Mouse (Mus musculus): Measurements from ENCODE around the gene Tcam1. TPM values are rescaled to one million over a fixed set of nuclear protein-coding genes. Genes with fewer than 3 reads are reported as not detected.

Gene Tcam1
- polyA plus RNA-seq, 1 experiment from 2014 or later = 0.09 TPM

- TF ChIP-seq CTCF (IDR thresholded peaks at IDR 0.05; ENCODE audit: low read depth) = no peak
- H3K4me2 ChIP-seq (replicated peaks; ENCODE audit: low read depth) = no peak overlapping the region
- H3K4me3 ChIP-seq (ENCODE audit: low read depth, low read length) = no peak overlapping the region
- no peaks in the 10 kb centered on the region for H3K9me3 ChIP-seq (ENCODE audit: control insufficient read depth)
- no peak for ATAC-seq
- H3K4me1 ChIP-seq (replicated peaks; ENCODE audit: control insufficient read depth, insufficient read depth, low read length) = no peaks in the 10 kb centered on the region
- H3K27me3 ChIP-seq (replicated peaks; ENCODE audit: control insufficient read depth, insufficient read depth, low read length) = no peaks in the 10 kb centered on the region
- no peaks in the 10 kb centered on the region for H3K36me3 ChIP-seq (ENCODE audit: control insufficient read depth, insufficient read depth)
- no peak overlapping the region for H3K27ac ChIP-seq (ENCODE audit: low read depth, low read length)
- H3K9ac ChIP-seq (ENCODE audit: low read depth, low read length) = no peak overlapping the region
- 85% methylated on average over 2 of the region's 2 CpGs for WGBS
Observed at GRCm38 (mm10) chr11:106291861-106292260, 15.4 kb downstream of the Tcam1 start.

GRCm38 (mm10) chr11:106301765-106302164, 25.3 kb downstream of the Tcam1 start, which contains the start of gene Gh:
TSS of gene Gh (minus strand) at chr11:106301865.
- Histone ChIP-seq H3K36me3 (ENCODE audit: control insufficient read depth, insufficient read depth) (no peaks in the 10 kb centered on the region), H3K27ac (ENCODE audit: low read depth, low read length) (no peak within 1 kb of the TSS), H3K4me3 (ENCODE audit: low read depth, low read length) (no peak within 1 kb of the TSS), H3K27me3 (replicated peaks; ENCODE audit: control insufficient read depth, insufficient read depth, low read length) (no peaks in the 10 kb centered on the region), H3K9me3 (ENCODE audit: control insufficient read depth) (no peaks in the 10 kb centered on the region), H3K4me1 (replicated peaks; ENCODE audit: control insufficient read depth, insufficient read depth, low read length) (no peaks in the 10 kb centered on the region), H3K9ac (ENCODE audit: low read depth, low read length) (no peak within 1 kb of the TSS), H3K4me2 (replicated peaks; ENCODE audit: low read depth) (no peak within 1 kb of the TSS)
- TF ChIP-seq CTCF (IDR thresholded peaks at IDR 0.05; ENCODE audit: low read depth) = no peak
- no peak for ATAC-seq
- WGBS = 80% methylated on average over 9 of the region's 9 CpGs

- Histone ChIP-seq H3K9ac (ENCODE audit: low read depth, low read length) (no peak overlapping the region), H3K27ac (ENCODE audit: low read depth, low read length) (no peak overlapping the region), H3K4me2 (replicated peaks; ENCODE audit: low read depth) (no peak overlapping the region), H3K4me1 (replicated peaks; ENCODE audit: control insufficient read depth, insufficient read depth, low read length) (no peaks in the 10 kb centered on the region), H3K4me3 (ENCODE audit: low read depth, low read length) (no peak overlapping the region), H3K36me3 (ENCODE audit: control insufficient read depth, insufficient read depth) (no peaks in the 10 kb centered on the region), H3K9me3 (ENCODE audit: control insufficient read depth) (no peaks in the 10 kb centered on the region), H3K27me3 (replicated peaks; ENCODE audit: control insufficient read depth, insufficient read depth, low read length) (no peaks in the 10 kb centered on the region)
- WGBS = 13% methylated on average over 2 of the region's 2 CpGs
- peak; percentile 90 for TF ChIP-seq CTCF (IDR thresholded peaks at IDR 0.05; ENCODE audit: low read depth)
- ATAC-seq = no peak
Observed at GRCm38 (mm10) chr11:106302634-106303033, 26.2 kb downstream of the Tcam1 start.

DNA sequence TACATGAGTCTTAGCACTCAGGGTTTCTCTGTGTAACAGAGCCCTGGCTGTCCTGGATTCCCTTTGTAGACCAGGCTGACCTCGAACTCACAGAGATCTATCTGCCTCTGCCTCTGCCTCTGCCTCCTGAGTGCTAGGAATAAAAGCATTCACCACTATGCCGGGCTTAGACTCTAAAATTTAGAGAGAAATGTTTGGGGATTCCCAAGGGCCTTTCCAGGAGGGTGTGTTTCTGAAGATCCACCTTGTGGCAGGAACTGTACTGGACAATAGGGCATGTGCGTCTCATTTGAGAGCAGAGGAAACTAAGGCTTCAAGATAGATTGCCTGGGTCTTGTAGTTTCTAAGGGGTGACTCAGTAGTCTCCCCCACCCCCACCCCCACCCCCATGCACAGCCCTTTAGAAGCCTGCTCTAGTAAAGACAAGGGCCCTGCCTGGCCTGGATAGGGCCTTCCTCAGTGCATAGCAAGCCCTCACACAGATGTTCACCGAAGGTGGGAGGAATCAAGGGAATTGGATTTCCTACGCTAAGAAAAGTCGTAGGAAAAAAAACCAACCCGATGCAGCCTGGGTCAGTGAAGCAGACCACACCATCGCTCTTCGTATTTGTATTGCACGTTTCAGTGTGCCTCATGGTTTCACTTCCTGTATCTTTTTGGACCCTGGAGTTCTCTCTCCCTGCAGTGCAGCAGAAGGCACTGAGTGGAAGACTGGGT, 29.0 kb downstream of the Tcam1 start:
- H3K36me3 ChIP-seq (ENCODE audit: control insufficient read depth, insufficient read depth) = no peaks in the 10 kb centered on the region
- no peaks in the 10 kb centered on the region for H3K9me3 ChIP-seq (ENCODE audit: control insufficient read depth)
- 76% methylated on average over 10 of the region's 10 CpGs for WGBS
- ATAC-seq = no peak
- no peak overlapping the region for H3K9ac ChIP-seq (ENCODE audit: low read depth, low read length)
- no peak overlapping the region for H3K27ac ChIP-seq (ENCODE audit: low read depth, low read length)
- no peak for TF ChIP-seq CTCF (IDR thresholded peaks at IDR 0.05; ENCODE audit: low read depth)
- H3K27me3 ChIP-seq (replicated peaks; ENCODE audit: control insufficient read depth, insufficient read depth, low read length) = no peaks in the 10 kb centered on the region
- H3K4me1 ChIP-seq (replicated peaks; ENCODE audit: control insufficient read depth, insufficient read depth, low read length) = no peaks in the 10 kb centered on the region
- no peak overlapping the region for H3K4me2 ChIP-seq (replicated peaks; ENCODE audit: low read depth)
- H3K4me3 ChIP-seq (ENCODE audit: low read depth, low read length) = no peak overlapping the region

- no peak for ATAC-seq
- no peak for TF ChIP-seq CTCF (IDR thresholded peaks at IDR 0.05; ENCODE audit: low read depth)
- Histone ChIP-seq H3K4me2 (replicated peaks; ENCODE audit: low read depth) (no peak overlapping the region), H3K9me3 (ENCODE audit: control insufficient read depth) (no peaks in the 10 kb centered on the region), H3K27me3 (replicated peaks; ENCODE audit: control insufficient read depth, insufficient read depth, low read length) (no peaks in the 10 kb centered on the region), H3K36me3 (ENCODE audit: control insufficient read depth, insufficient read depth) (no peaks in the 10 kb centered on the region), H3K27ac (ENCODE audit: low read depth, low read length) (no peak overlapping the region), H3K9ac (ENCODE audit: low read depth, low read length) (no peak overlapping the region), H3K4me1 (replicated peaks; ENCODE audit: control insufficient read depth, insufficient read depth, low read length) (no peaks in the 10 kb centered on the region), H3K4me3 (ENCODE audit: low read depth, low read length) (no peak overlapping the region)
- WGBS = 75% methylated on average over 3 of the region's 3 CpGs
Observed at GRCm38 (mm10) chr11:106306065-106306385, 29.6 kb downstream of the Tcam1 start.

DNA sequence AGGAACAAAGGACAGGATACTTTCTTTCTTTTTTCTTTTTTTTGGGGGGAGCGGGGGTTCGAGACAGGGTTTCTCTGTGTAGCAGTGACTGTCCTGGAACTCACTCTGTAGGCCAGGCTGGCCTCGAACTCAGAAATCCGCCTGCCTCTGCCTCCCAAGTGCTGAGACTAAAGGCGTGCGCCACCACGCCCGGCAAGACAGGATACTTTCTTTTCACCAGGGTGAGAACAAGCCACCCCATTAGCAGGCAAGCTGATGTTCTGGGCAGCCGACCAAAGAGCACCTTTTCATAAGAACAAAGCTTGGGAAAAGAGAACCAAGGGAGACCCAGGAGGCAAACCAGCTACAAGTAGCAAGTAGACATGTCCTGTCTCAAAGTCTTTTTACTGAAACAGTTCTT, 30.3 kb downstream of the Tcam1 start:
- no peak overlapping the region for H3K9ac ChIP-seq (ENCODE audit: low read depth, low read length)
- no peak overlapping the region for H3K4me2 ChIP-seq (replicated peaks; ENCODE audit: low read depth)
- H3K4me1 ChIP-seq (replicated peaks; ENCODE audit: control insufficient read depth, insufficient read depth, low read length) = no peaks in the 10 kb centered on the region
- no peak for ATAC-seq
- H3K4me3 ChIP-seq (ENCODE audit: low read depth, low read length) = no peak overlapping the region
- no peak for TF ChIP-seq CTCF (IDR thresholded peaks at IDR 0.05; ENCODE audit: low read depth)
- H3K9me3 ChIP-seq (ENCODE audit: control insufficient read depth) = no peaks in the 10 kb centered on the region
- H3K36me3 ChIP-seq (ENCODE audit: control insufficient read depth, insufficient read depth) = no peaks in the 10 kb centered on the region
- H3K27ac ChIP-seq (ENCODE audit: low read depth, low read length) = no peak overlapping the region
- 82% methylated on average over 9 of the region's 9 CpGs for WGBS
- H3K27me3 ChIP-seq (replicated peaks; ENCODE audit: control insufficient read depth, insufficient read depth, low read length) = no peaks in the 10 kb centered on the region
